Mouse (Mus musculus) heart, adult 2 months (tissue): ENCODE results near the gene Arhgap23.

Experiments used
- CTCF ChIP-seq: fragments of 200-600 bp; IDR thresholded peaks from 2 replicates; pipeline ENCODE4 v1.8.1; 2022; ENCODE audit warnings: antibody characterized with exemption, mild to moderate bottlenecking, moderate library complexity
- EP300 ChIP-seq: fragments of 200-500 bp; IDR thresholded peaks from 2 replicates; pipeline ENCODE4 v1.6.1; 2011; ENCODE audit warnings: low read depth, low read length, control low read depth; ENCODE audit not compliant: insufficient read depth
- POLR2A ChIP-seq: fragments of 200-500 bp; IDR thresholded peaks from 2 replicates; pipeline ENCODE4 v1.6.1; 2011; ENCODE audit warnings: mild to moderate bottlenecking, low read depth, low read length, control low read depth; ENCODE audit not compliant: insufficient read depth

- TF ChIP-seq POLR2A (no peak), CTCF (no peak), EP300 (no peak)
Observed at GRCm38 (mm10) chr11:97523827-97524261, 108.5 kb downstream of the Arhgap23 start.
